Mouse (Mus musculus): ENCODE measurements around the gene Gdf10. TPM values are rescaled to one million over a fixed set of nuclear protein-coding genes. Genes with fewer than 3 reads are reported as not detected.

The Gdf10 gene
- total and polyA plus RNA-seq, 3 experiments = not detected

- H3K79me2 ChIP-seq (ENCODE audit: control insufficient read depth, insufficient read depth, low read length, poor library complexity) = no peaks in the 10 kb centered on the region
- no peaks in the 10 kb centered on the region for H3K4me1 ChIP-seq (ENCODE audit: control insufficient read depth in 1 of 2, insufficient read depth in 2 of 2, low read length in 2 of 2)
- H3K4me3 ChIP-seq (ENCODE audit: control insufficient read depth in 1 of 2, insufficient read depth in 1 of 2, low read depth in 2 of 2, low read length in 2 of 2) = no peak overlapping the region
- no peaks in the 10 kb centered on the region for H3K27me3 ChIP-seq (ENCODE audit: control insufficient read depth in 1 of 2, insufficient read depth in 2 of 2, low read length in 2 of 2)
- H3K27ac ChIP-seq (ENCODE audit: control insufficient read depth, low read depth, low read length) = no peak overlapping the region
- no peak for DNase-seq (ENCODE audit: low read depth, low spot score)
- H3K36me3 ChIP-seq (ENCODE audit: control insufficient read depth in 1 of 2, insufficient read depth in 2 of 2, low read length in 2 of 2) = no peaks in the 10 kb centered on the region
- H3K9me3 ChIP-seq (replicated peaks; ENCODE audit: insufficient read depth, low read length) = no peaks in the 10 kb centered on the region
- H3K9ac ChIP-seq (ENCODE audit: control insufficient read depth, low read depth, low read length, poor library complexity, severe bottlenecking) = no peak overlapping the region
- TF ChIP-seq MYC (IDR thresholded peaks at IDR 0.05; ENCODE audit: low read depth, low read length) (no peak), ZC3H11A (IDR thresholded peaks at IDR 0.05; ENCODE audit: low read depth, low read length) (no peak), E2F4 (IDR thresholded peaks at IDR 0.05; ENCODE audit: borderline replicate concordance, low read depth, low read length) (no peak), CHD1 (IDR thresholded peaks at IDR 0.05; ENCODE audit: low read depth, low read length) (no peak), USF2 (IDR thresholded peaks at IDR 0.05; ENCODE audit: borderline replicate concordance in 1 of 2, insufficient read depth in 1 of 2, low read depth in 1 of 2, low read length in 2 of 2) (no peak), SMC3 (IDR thresholded peaks at IDR 0.05; ENCODE audit: low read depth, low read length) (no peak), CHD2 (IDR thresholded peaks at IDR 0.05; ENCODE audit: low read length) (no peak), ETS1 (IDR thresholded peaks at IDR 0.05; ENCODE audit: low read depth, low read length) (no peak), ZKSCAN1 (IDR thresholded peaks at IDR 0.05; ENCODE audit: low read depth, low read length) (no peak), POLR2AphosphoS5 (IDR thresholded peaks at IDR 0.05; ENCODE audit: borderline replicate concordance, low read depth, low read length) (no peak), KAT2A (conservative IDR thresholded peaks at IDR 0.05; ENCODE audit: low read depth, low read length) (no peak), UBTF (IDR thresholded peaks at IDR 0.05; ENCODE audit: borderline replicate concordance, insufficient read depth, low read depth, low read length) (no peak), ZNF384 (IDR thresholded peaks at IDR 0.05; ENCODE audit: low read depth, low read length) (no peak), ELF1 (IDR thresholded peaks at IDR 0.05; ENCODE audit: low read depth, low read length) (no peak), MEF2A (IDR thresholded peaks at IDR 0.05; ENCODE audit: extremely low read depth, insufficient replicate concordance, low read depth, low read length, poor library complexity, severe bottlenecking) (no peak), MAFK (IDR thresholded peaks at IDR 0.05; ENCODE audit: borderline replicate concordance, low read depth, low read length) (no peak), EP300 (IDR thresholded peaks at IDR 0.05; ENCODE audit: low read depth in 1 of 2, low read length in 2 of 2) (no peak)
These were observed 618 bp upstream of the Gdf10 start for GRCm38 (mm10) chr14:33922771-33923167.

DNA sequence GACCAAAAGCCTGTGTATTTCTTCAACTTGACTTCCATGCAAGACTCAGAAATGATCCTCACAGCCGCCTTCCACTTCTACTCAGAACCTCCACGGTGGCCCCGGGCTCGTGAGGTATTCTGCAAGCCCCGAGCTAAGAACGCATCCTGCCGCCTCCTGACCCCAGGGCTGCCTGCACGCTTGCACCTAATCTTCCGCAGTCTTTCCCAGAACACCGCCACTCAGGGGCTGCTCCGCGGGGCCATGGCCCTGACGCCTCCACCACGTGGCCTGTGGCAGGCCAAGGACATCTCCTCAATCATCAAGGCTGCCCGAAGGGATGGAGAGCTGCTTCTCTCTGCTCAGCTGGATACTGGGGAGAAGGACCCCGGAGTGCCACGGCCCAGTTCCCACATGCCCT, 8.5 kb downstream of the Gdf10 start:
- Histone ChIP-seq H3K79me2 (ENCODE audit: control insufficient read depth, insufficient read depth, low read length, poor library complexity) (no peaks in the 10 kb centered on the region), H3K27me3 (ENCODE audit: control insufficient read depth in 1 of 2, insufficient read depth in 2 of 2, low read length in 2 of 2) (no peaks in the 10 kb centered on the region), H3K4me3 (ENCODE audit: control insufficient read depth in 1 of 2, insufficient read depth in 1 of 2, low read depth in 2 of 2, low read length in 2 of 2) (no peak overlapping the region), H3K9me3 (replicated peaks; ENCODE audit: insufficient read depth, low read length) (no peaks in the 10 kb centered on the region), H3K36me3 (ENCODE audit: control insufficient read depth in 1 of 2, insufficient read depth in 2 of 2, low read length in 2 of 2) (no peaks in the 10 kb centered on the region), H3K9ac (ENCODE audit: control insufficient read depth, low read depth, low read length, poor library complexity, severe bottlenecking) (no peak overlapping the region), H3K4me1 (ENCODE audit: control insufficient read depth in 1 of 2, insufficient read depth in 2 of 2, low read length in 2 of 2) (no peaks in the 10 kb centered on the region), H3K27ac (ENCODE audit: control insufficient read depth, low read depth, low read length) (no peak overlapping the region)
- no peak for DNase-seq (ENCODE audit: low read depth, low spot score)
- no peak for TF ChIP-seq USF2 (IDR thresholded peaks at IDR 0.05; ENCODE audit: borderline replicate concordance in 1 of 2, insufficient read depth in 1 of 2, low read depth in 1 of 2, low read length in 2 of 2)
- no peak for TF ChIP-seq MYB (IDR thresholded peaks at IDR 0.05; ENCODE audit: low read depth, low read length)
- TF ChIP-seq NRF1 (IDR thresholded peaks at IDR 0.05; ENCODE audit: insufficient read depth, low read depth, low read length, poor library complexity, severe bottlenecking) = no peak
- no peak for TF ChIP-seq ZC3H11A (IDR thresholded peaks at IDR 0.05; ENCODE audit: low read depth, low read length)
- TF ChIP-seq TCF12 (IDR thresholded peaks at IDR 0.05; ENCODE audit: low read depth, low read length) = no peak
- TF ChIP-seq POLR2AphosphoS5 (IDR thresholded peaks at IDR 0.05; ENCODE audit: borderline replicate concordance, low read depth, low read length) = no peak
- TF ChIP-seq UBTF (IDR thresholded peaks at IDR 0.05; ENCODE audit: borderline replicate concordance, insufficient read depth, low read depth, low read length) = no peak
- TF ChIP-seq POLR2A (IDR thresholded peaks at IDR 0.05; ENCODE audit: control insufficient read depth in 1 of 2, insufficient read depth in 1 of 2, low read depth in 1 of 2, low read length in 2 of 2, poor library complexity in 1 of 2) = no peak
- TF ChIP-seq ELF1 (IDR thresholded peaks at IDR 0.05; ENCODE audit: low read depth, low read length) = no peak
- TF ChIP-seq CHD1 (IDR thresholded peaks at IDR 0.05; ENCODE audit: low read depth, low read length) = no peak
- no peak for TF ChIP-seq ZMIZ1 (IDR thresholded peaks at IDR 0.05; ENCODE audit: low read depth, low read length)
- TF ChIP-seq JUND (IDR thresholded peaks at IDR 0.05; ENCODE audit: low read depth, low read length) = no peak
- no peak for TF ChIP-seq EP300 (IDR thresholded peaks at IDR 0.05; ENCODE audit: low read depth in 1 of 2, low read length in 2 of 2)
- TF ChIP-seq MAX (IDR thresholded peaks at IDR 0.05; ENCODE audit: low read length) = no peak

Measured in MEL (cell line).